Mouse (Mus musculus) MEL (cell line): ENCODE results near the gene Fto. TPM values are rescaled to one million over a fixed set of nuclear protein-coding genes. Genes with fewer than 3 reads are reported as not detected.

Source experiments
- DNase-seq: peaks from one replicate; pipeline ENCODE4 v3.0.0; 2011; ENCODE audit warnings: low read depth, low spot score
- H3K27ac ChIP-seq: 2 replicates; pipeline ENCODE4 v1.5.1; 2012; ENCODE audit warnings: low read depth, mild to moderate bottlenecking, control low read depth, low read length, moderate library complexity; ENCODE audit not compliant: control insufficient read depth
- H3K27me3 ChIP-seq, 2 experiments: fragments of 150-350 bp in 1 of 2; sonication (generic) in 1 of 2; 2 replicates each; pipeline ENCODE4 v1.6.1; 2012; ENCODE audit warnings: low read length in 2 of 2, mild to moderate bottlenecking in 2 of 2, improper control_type of control experiment in 1 of 2, moderate library complexity in 1 of 2; ENCODE audit not compliant: insufficient read depth in 2 of 2, control insufficient read depth in 1 of 2
- H3K36me3 ChIP-seq, 2 experiments: 2 replicates each; pipeline ENCODE4 v1.6.1; 2012 to 2014; ENCODE audit warnings: low read length in 2 of 2, improper control_type of control experiment in 1 of 2, inconsistent platforms in 1 of 2, mild to moderate bottlenecking in 1 of 2; ENCODE audit not compliant: insufficient read depth in 2 of 2, control insufficient read depth in 1 of 2
- H3K4me1 ChIP-seq, 2 experiments: fragments of 150-350 bp in 1 of 2; sonication (generic) in 1 of 2; 2 replicates each; pipeline ENCODE4 v1.6.1; 2012; ENCODE audit warnings: low read length in 2 of 2, improper control_type of control experiment in 1 of 2, mild to moderate bottlenecking in 1 of 2; ENCODE audit not compliant: insufficient read depth in 2 of 2, control insufficient read depth in 1 of 2
- H3K4me3 ChIP-seq, 2 experiments: fragments of 150-350 bp in 1 of 2; sonication (generic) in 1 of 2; 2 replicates each; pipeline ENCODE4 v1.5.1; 2012; ENCODE audit warnings: low read depth in 2 of 2, low read length in 2 of 2, mild to moderate bottlenecking in 2 of 2, moderate library complexity in 2 of 2, control low read depth in 1 of 2, improper control_type of control experiment in 1 of 2; ENCODE audit not compliant: control insufficient read depth in 1 of 2, insufficient read depth in 1 of 2
- H3K79me2 ChIP-seq: 2 replicates; pipeline ENCODE4 v1.6.1; 2012; ENCODE audit warnings: mild to moderate bottlenecking, low read length, moderate library complexity; ENCODE audit not compliant: control insufficient read depth, poor library complexity, insufficient read depth
- H3K9ac ChIP-seq: 2 replicates; pipeline ENCODE4 v1.6.1; 2012; ENCODE audit warnings: low read depth, mild to moderate bottlenecking, control low read depth, low read length, moderate library complexity; ENCODE audit not compliant: control insufficient read depth, poor library complexity, severe bottlenecking
- H3K9me3 ChIP-seq: fragments of 150-350 bp; sonication (generic); replicated peaks from 2 replicates; pipeline ENCODE4 v1.6.1; 2012; ENCODE audit warnings: mild to moderate bottlenecking, low read length, improper control_type of control experiment, moderate library complexity; ENCODE audit not compliant: insufficient read depth
- BHLHE40 ChIP-seq: IDR thresholded peaks from 2 replicates; pipeline ENCODE4 v1.6.1; 2012; ENCODE audit warnings: low read depth, mild to moderate bottlenecking, inconsistent platforms, low read length, improper control_type of control experiment, borderline replicate concordance
- CHD2 ChIP-seq: IDR thresholded peaks from 2 replicates; pipeline ENCODE4 v1.6.1; 2011; ENCODE audit warnings: low read length, improper control_type of control experiment
- E2F4 ChIP-seq: IDR thresholded peaks from 2 replicates; pipeline ENCODE4 v1.6.1; 2011; ENCODE audit warnings: low read depth, low read length, improper control_type of control experiment, borderline replicate concordance
- EP300 ChIP-seq, 2 experiments: IDR thresholded peaks; 2 replicates each; pipeline ENCODE4 v1.6.1; 2011; ENCODE audit warnings: improper control_type of control experiment in 2 of 2, low read length in 2 of 2, low read depth in 1 of 2, mild to moderate bottlenecking in 1 of 2
- HCFC1 ChIP-seq: IDR thresholded peaks from 2 replicates; pipeline ENCODE4 v1.6.1; 2012; ENCODE audit warnings: low read depth, mild to moderate bottlenecking, inconsistent platforms, low read length, improper control_type of control experiment, moderate library complexity
- MAFK ChIP-seq: IDR thresholded peaks from 2 replicates; pipeline ENCODE4 v1.6.1; 2011; ENCODE audit warnings: low read depth, mild to moderate bottlenecking, low read length, improper control_type of control experiment, borderline replicate concordance
- MAX ChIP-seq: IDR thresholded peaks from 2 replicates; pipeline ENCODE4 v1.6.1; 2011; ENCODE audit warnings: low read length, improper control_type of control experiment
- MEF2A ChIP-seq: IDR thresholded peaks from 2 replicates; pipeline ENCODE4 v1.6.1; 2014; ENCODE audit warnings: low read depth, mild to moderate bottlenecking, inconsistent platforms, low read length, improper control_type of control experiment; ENCODE audit not compliant: poor library complexity, insufficient replicate concordance, severe bottlenecking; ENCODE audit errors: extremely low read depth
- NELFE ChIP-seq: IDR thresholded peaks from 2 replicates; pipeline ENCODE4 v1.6.1; 2011; ENCODE audit warnings: low read depth, low read length, improper control_type of control experiment
- POLR2AphosphoS5 ChIP-seq: IDR thresholded peaks from 2 replicates; pipeline ENCODE4 v1.6.1; 2012; ENCODE audit warnings: low read depth, borderline replicate concordance, mild to moderate bottlenecking, inconsistent platforms, low read length, moderate library complexity, mixed read lengths
- RAD21 ChIP-seq: IDR thresholded peaks from 2 replicates; pipeline ENCODE4 v1.6.1; 2011; ENCODE audit warnings: mild to moderate bottlenecking, low read depth, low read length, improper control_type of control experiment
- SIN3A ChIP-seq: IDR thresholded peaks from 2 replicates; pipeline ENCODE4 v1.6.1; 2012; ENCODE audit warnings: low read length, improper control_type of control experiment, inconsistent platforms
- TAL1 ChIP-seq: IDR thresholded peaks from 2 replicates; pipeline ENCODE4 v1.6.1; 2012; ENCODE audit warnings: mild to moderate bottlenecking, inconsistent platforms, low read length, moderate library complexity, mixed read lengths
- TBP ChIP-seq: IDR thresholded peaks from 2 replicates; pipeline ENCODE4 v1.8.0; 2011; ENCODE audit warnings: low read depth, low read length, improper control_type of control experiment
- TCF12 ChIP-seq: IDR thresholded peaks from 2 replicates; pipeline ENCODE4 v1.6.1; 2014; ENCODE audit warnings: low read depth, mild to moderate bottlenecking, inconsistent platforms, low read length, improper control_type of control experiment, moderate library complexity
- UBTF ChIP-seq: IDR thresholded peaks from 2 replicates; pipeline ENCODE4 v1.6.1; 2012; ENCODE audit warnings: low read depth, mild to moderate bottlenecking, inconsistent platforms, low read length, improper control_type of control experiment, moderate library complexity, borderline replicate concordance; ENCODE audit not compliant: insufficient read depth
- ZC3H11A ChIP-seq: IDR thresholded peaks from 2 replicates; pipeline ENCODE4 v1.6.1; 2012; ENCODE audit warnings: low read depth, mild to moderate bottlenecking, inconsistent platforms, low read length, improper control_type of control experiment
- ZMIZ1 ChIP-seq: IDR thresholded peaks from 2 replicates; pipeline ENCODE4 v1.6.1; 2012; ENCODE audit warnings: low read depth, mild to moderate bottlenecking, inconsistent platforms, low read length, improper control_type of control experiment, moderate library complexity
- ZNF384 ChIP-seq: IDR thresholded peaks from 2 replicates; pipeline ENCODE4 v1.6.1; 2012; ENCODE audit warnings: low read depth, mild to moderate bottlenecking, inconsistent platforms, low read length, improper control_type of control experiment
- polyA plus RNA-seq, 2 experiments: library from polyadenylated mRNA; stranded (reverse) in 1 of 2; unstranded in 1 of 2; fragments of >175 nt in 1 of 2; fragments of >200 nt in 1 of 2; gene quantifications; 2 replicates each; pipeline versions ENCODE4 v1.2.1 to v1.2.4; 2012; ENCODE audit warnings: low replicate concordance in 2 of 2, low read depth in 1 of 2; ENCODE audit not compliant: insufficient read length in 2 of 2, insufficient read depth in 1 of 2, missing spikeins in 1 of 2
- total RNA-seq: library from RNA; depleted of rRNA; stranded (reverse); fragments of 300-350 nt; gene quantifications from 2 replicates; pipeline ENCODE4 v1.2.3, GENCODE M21; 2012

Gene Fto
- total and polyA plus RNA-seq, 3 experiments = 13.5 to 41.1 TPM; not detected in 1

- H3K27me3 ChIP-seq = no peaks in the 10 kb centered on the region
- peaks cover 0 to 11% of the 10 kb centered on the region in 2 experiments; a peak in 2 of 4 replicates for H3K36me3 ChIP-seq
- H3K79me2 ChIP-seq = no peaks in the 10 kb centered on the region
- no peak overlapping the region for H3K9ac ChIP-seq
- no peak overlapping the region for H3K27ac ChIP-seq
- H3K4me3 ChIP-seq = no peak overlapping the region
- no peak for DNase-seq
- peaks cover 6 to 11% of the 10 kb centered on the region in 2 experiments for H3K4me1 ChIP-seq
- H3K9me3 ChIP-seq = no peaks in the 10 kb centered on the region
- TF ChIP-seq E2F4 = no peak
- TF ChIP-seq MAX = no peak
- TF ChIP-seq UBTF = no peak
- no peak for TF ChIP-seq RAD21
- no peak for TF ChIP-seq NELFE
- no peak for TF ChIP-seq EP300 (IDR thresholded peaks at IDR 0.05; ENCODE audit: low read depth in 1 of 2, low read length in 2 of 2)
- no peak for TF ChIP-seq HCFC1
Observed at GRCm38 (mm10) chr8:91407880-91408279, 94.6 kb downstream of the Fto start.

- no peak overlapping the region for H3K4me3 ChIP-seq
- DNase-seq = no peak
- H3K27ac ChIP-seq = no peak overlapping the region
- H3K27me3 ChIP-seq = no peaks in the 10 kb centered on the region
- TF ChIP-seq POLR2AphosphoS5 = no peak
- TF ChIP-seq SIN3A = no peak
- TF ChIP-seq MEF2A = no peak
- no peak for TF ChIP-seq TAL1
- TF ChIP-seq TBP = no peak
- TF ChIP-seq TCF12 = no peak
- TF ChIP-seq ZMIZ1 = no peak
- TF ChIP-seq CHD2 = no peak
- no peak for TF ChIP-seq BHLHE40
- TF ChIP-seq MAFK = no peak
- no peak for TF ChIP-seq ZNF384
- TF ChIP-seq ZC3H11A = no peak
- no peaks in the 10 kb centered on the region for H3K9me3 ChIP-seq
- peaks cover 0 to 11% of the 10 kb centered on the region in 2 experiments; a peak in 2 of 4 replicates for H3K36me3 ChIP-seq
- H3K9ac ChIP-seq = no peak overlapping the region
- peaks cover 6 to 11% of the 10 kb centered on the region in 2 experiments for H3K4me1 ChIP-seq
- H3K79me2 ChIP-seq = no peaks in the 10 kb centered on the region
Observed at GRCm38 (mm10) chr8:91410007-91410406, 96.7 kb downstream of the Fto start.
